Mouse (Mus musculus): Measurements from ENCODE around the gene Gucd1.
A peak's percentile ranks its signal among the peaks of the same experiment; 100 is the strongest.
"Not testable (repeated sequence)": the region's sequence is repeated elsewhere in the genome, so short reads cannot be mapped to it uniquely, and the experiment has no call there.

The Gucd1 gene

GRCm38 (mm10) chr10:75535423-75535822 is 17.7 kb upstream of the Gucd1 start:
- DNase-seq (ENCODE audit: low spot score in 2 of 2), result no peak

DNA sequence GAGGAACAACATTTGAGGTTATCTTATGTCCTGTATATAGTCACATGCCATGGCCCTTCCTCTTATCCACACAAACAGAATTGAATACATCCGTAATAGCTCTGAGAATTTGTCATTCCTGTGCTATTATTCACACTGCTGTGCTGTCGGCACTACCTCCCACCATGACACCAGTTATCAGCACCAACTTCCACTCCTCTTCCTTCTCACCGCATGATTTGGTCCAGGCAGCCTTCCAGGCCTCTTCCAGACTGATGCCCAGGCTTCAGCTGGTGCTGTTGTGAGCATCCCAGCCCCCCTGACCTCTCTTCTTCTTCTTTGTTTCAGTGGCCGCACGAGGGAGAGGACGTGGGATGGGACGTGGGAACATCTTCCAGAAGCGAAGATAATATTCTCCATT is 17.2 kb upstream of the Gucd1 start:
- DNase-seq (ENCODE audit: low spot score in 2 of 2), result no peak

DNA sequence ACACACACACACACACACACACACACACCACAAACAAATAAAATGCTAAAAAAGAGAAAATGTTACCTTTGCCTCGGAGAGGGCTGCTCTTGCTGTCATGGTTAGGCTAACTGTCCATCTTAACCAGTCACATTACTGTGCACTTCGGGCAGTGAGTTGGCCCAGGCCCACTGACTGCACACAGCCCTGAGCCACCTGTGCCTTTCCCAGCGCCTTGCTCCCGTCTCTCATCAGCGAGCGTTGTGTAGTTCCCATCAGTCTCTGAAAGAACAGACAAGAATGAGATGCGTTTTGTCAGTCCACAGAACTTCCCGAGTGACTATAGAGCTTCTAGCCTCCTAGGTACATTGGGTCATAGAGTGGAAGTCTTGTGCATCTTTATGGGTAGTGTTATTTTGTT is 16.4 kb upstream of the Gucd1 start:
- DNase-seq (ENCODE audit: low spot score in 2 of 2), result no peak

DNA sequence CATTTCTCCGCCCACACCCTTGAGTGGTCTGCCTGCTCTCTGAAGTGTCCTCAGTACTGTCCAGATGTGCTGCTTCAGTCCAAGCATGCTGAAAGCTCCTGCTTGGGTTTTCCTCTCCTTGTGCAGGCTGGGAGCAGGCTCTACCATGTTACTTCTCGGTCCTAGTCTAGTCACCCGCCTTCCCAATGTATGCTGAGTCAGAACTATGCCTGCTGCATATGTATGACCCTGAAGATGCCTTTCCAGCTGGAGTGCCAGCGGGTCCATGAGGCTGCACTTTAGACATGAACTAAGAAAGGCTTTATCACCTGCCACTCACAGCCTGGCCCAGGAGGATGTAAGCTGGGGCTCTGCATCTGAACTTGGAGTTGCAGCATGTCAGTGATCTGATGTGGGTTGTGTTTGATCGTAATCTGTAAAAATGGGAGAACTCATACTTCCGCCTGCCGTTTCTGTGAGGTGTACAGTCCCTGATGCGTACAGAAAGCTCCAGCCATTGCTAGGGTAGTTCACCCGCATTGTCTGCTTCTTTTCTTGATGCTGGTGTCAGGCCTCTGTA is 13.8 kb upstream of the Gucd1 start:
- DNase-seq (ENCODE audit: low spot score in 2 of 2), result no peak

DNA sequence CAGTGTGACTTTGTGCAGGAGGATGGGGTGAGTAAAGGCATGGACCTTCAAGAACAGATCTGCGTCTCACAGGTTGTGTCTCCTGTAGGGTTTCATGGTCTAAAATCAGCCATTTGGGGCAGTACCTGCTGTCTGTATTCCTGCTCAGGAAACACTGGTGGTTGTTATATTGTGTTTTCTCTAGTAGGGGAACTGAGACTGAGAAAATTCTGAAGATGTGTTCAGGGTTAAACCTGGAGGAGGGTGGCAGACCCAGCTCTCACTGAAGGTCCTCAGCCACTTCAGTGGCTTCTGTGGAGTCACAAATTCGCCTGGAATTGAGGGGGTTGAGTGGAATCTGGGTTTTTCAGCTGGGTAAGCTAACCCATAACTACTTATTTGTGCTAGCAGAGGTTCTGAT is 12.6 kb upstream of the Gucd1 start:
- no peak for DNase-seq (ENCODE audit: low spot score in 2 of 2)

DNA sequence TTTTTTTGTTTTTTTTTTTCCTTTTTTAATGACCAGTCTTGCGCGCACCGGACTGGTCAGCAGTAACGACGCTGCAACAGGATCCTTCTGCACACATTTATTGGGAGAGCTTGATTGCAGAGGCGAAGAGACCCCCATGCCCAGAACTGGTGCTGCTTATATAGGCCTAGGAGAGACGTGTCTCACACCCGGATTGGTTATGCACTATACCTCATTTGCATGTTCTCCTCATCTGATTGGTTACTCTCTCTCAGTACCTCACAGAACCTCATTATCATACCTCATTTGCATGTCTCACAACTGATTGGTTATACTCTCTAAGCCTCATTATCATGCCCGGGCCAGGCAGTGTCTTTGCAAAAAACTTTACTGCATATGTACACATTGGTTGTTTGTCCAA is 7.7 kb upstream of the Gucd1 start:
- not testable (repeated sequence) for DNase-seq (ENCODE audit: low spot score in 2 of 2)

DNA sequence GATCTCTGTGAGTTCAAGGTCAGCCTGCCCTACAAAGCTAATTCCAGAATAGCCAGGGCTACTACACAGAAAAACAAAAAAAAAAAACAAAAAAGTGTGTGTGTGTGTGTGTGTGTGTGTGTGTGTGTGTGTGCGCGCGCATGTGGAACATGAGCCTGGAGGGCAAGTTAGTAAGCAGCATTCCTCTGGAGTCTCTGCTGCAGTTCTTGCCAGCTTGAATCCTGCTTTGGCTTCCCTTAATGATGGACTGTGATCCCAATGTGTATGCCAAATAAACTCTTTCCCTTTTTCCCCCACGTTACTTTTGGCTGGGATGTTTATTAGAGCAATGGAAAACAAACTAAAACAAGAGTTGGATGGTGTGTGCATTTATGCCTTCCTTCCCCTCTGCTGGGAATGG is 3.9 kb upstream of the Gucd1 start:
- no peak for DNase-seq (ENCODE audit: low spot score in 2 of 2)

GRCm38 (mm10) chr10:75520581-75520980 is 2.8 kb upstream of the Gucd1 start:
- no peak for DNase-seq (ENCODE audit: low spot score in 2 of 2)

DNA sequence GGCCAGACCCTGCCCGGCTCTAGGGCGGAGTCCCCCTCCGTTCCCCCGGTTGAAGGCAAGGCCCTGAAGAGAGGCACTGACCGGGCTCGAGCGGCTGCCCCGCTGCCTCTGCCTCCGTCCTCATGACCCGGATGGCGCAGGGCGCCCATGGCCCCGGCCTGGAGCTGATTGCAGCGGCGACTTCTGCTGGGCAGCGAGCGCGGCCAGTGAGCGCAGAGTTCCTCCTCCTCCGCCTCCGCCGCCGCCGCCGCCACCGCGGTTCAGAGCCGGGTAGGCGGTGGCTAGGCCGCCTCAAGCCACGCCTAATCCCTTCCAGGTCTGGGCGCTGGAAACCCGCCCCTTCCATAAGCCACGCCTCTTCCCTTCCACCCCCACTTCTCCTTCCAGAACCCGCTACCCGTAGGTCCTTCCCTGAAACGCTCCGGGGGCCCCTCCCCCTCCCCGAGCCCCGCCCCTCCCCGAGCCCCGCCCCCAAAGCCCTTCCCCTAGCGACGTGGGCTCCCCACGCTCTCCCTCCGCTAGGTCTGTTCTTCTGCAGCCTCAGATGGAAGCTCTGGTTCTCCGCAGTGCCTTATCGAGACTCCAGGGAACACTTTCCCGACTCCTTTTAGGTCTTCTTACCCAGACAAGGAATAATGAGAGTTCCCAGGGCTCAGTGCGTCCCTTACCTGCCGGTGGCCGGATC is 557 bp downstream of the Gucd1 start, which contains the start of gene Snrpd3:
Gene Snrpd3, plus strand, starts transcription at position 479 of the 685 bp plus-strand sequence.
- peak; percentile 85 to 92 for DNase-seq (ENCODE audit: low spot score in 2 of 2)

- no peak for DNase-seq (ENCODE audit: low spot score in 2 of 2)
Observed at GRCm38 (mm10) chr10:75516724-75517072, 1.1 kb downstream of the Gucd1 start.

DNA sequence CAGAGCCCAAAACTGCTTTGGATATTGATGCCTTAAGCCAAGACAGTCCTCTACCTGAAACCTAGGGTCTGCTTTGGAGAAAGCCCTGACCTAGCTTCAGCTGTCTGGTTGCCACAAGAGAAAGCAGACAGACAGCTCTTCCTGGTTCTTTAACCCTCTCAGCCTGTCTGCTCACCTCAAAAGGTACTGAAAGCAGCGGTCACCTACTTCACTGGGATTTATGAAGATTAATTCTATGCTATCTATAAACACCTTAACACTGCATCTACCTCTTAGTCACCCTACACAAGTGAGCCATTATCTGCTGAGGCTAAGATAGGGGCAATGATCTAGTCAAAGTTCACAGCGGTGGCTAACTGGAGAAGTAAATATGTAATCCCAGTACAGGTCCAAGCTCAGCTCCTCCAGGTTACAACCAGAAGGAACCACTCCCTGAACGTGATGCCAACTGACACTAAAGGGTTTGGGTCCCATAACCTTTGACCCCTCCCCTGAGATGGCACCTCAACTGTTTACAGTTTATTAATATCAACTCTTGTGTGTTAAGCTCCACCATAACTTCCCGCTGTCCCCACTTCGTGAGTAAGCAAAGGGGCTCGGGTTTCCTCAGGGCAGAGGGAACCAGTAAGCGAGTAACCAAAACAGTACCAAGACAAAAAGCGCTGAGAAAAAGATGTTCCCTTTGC is 1.6 kb downstream of the Gucd1 start:
- no peak for DNase-seq (ENCODE audit: low spot score in 2 of 2)

GRCm38 (mm10) chr10:75515216-75516037 is 2.3 kb downstream of the Gucd1 start:
- no peak for DNase-seq (ENCODE audit: low spot score in 2 of 2)

DNA sequence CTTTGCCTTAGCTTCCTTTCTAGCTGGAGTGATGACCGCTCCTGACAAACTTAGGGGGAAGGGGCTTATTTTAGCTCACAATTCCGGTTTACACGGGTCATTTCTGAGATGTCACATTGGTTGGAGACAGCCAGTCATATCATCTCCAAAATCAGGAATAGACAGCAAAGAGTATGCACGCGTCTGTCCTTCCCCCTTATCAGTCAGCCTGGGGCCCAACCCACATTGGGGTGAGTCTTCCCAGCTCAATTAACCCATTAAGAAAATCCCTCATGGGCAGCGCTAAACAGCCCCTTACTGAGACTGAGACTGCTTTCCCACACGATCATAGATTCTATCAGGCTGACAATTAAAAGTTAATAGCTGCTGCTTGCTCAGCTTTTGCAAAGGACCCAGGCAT is 3.4 kb downstream of the Gucd1 start:
- no peak for DNase-seq (ENCODE audit: low spot score in 2 of 2)

DNA sequence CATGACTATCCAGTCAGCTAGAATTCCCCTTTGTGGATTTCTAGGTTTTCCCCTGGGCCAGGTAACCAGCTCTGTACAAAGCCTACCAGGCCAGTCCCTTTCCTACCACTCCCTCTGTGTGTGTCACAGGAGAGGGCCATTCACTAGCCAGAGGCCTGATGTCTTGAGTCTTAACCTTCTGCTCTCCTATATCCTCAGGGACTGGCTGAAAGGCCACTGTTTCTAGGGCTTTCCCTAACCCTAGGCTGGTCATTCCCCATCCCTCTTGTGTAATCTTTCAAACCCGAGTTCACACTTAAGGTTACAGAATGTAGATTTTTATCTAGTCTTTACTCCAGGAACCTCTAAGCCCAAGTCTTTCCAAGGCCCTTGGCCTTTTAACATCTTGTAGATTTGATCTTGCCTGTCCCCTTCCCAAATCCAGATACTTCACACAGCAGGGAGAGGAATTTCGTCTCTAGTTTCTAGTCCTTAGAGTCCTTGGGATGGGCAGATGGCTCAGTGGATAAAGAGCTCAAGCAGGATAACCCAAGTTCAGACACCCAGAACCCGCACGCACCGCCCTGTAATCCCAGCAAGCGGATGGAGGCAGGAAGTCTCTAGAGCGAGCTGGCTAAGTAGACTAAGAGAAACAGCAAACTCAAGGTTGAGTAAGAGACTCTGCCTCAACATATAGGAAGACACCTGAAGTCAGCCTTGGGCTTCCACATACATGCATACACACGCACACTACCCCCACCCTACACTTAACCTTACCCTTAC is 4.3 kb downstream of the Gucd1 start:
- DNase-seq (ENCODE audit: low spot score in 2 of 2), result no peak

GRCm38 (mm10) chr10:75512796-75513195 is 5.0 kb downstream of the Gucd1 start:
- DNase-seq (ENCODE audit: low spot score in 2 of 2), result no peak

GRCm38 (mm10) chr10:75511897-75512296 is 5.9 kb downstream of the Gucd1 start:
- no peak for DNase-seq (ENCODE audit: low spot score in 2 of 2)

DNA sequence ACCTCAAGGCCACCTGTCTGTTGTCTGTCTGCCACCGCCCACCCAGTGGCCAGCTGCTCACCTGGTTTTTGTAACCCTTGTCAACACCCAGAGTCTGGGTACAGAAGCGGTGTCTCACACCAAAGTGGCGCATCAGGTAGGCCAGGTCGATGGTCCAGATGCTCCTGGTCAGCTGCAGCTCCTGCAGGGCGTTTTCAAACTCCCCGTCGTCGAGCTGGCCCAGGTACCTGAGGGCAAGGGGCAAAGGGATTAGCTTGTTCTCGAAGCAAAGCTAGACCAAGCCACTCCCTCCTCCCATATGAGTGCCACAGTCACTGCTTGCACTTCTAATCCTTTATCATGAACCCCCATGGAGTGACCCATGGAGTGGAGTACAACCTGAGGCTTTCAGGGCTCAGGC is 6.7 kb downstream of the Gucd1 start:
- no peak for DNase-seq (ENCODE audit: low spot score in 2 of 2)

GRCm38 (mm10) chr10:75510446-75510845 is 7.3 kb downstream of the Gucd1 start:
- DNase-seq (ENCODE audit: low spot score in 2 of 2), result no peak

DNA sequence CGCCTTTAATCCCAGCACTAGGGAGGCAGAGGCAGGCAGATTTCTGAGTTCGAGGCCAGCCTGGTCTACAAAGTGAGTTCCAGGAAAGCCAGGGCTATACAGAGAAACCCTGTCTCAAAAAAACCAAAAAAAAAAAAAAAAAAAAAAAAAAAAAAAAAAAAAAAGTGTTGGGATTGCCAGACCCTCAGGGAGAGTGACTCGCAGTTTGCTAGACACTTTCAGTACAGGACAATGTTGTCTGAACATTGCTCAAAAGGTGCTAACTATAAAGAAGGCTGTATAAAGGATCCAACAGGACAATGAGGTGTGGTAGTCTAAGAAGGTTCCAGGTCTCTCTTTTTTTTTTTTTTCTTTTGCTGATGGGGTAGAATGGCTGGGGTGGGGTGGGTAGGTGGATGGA is 11.8 kb downstream of the Gucd1 start:
- DNase-seq (ENCODE audit: low spot score in 2 of 2), result not testable (repeated sequence)

- DNase-seq (ENCODE audit: low spot score in 2 of 2), result no peak
Observed at GRCm38 (mm10) chr10:75505130-75505495, 12.7 kb downstream of the Gucd1 start.

- peak in 1 of 2 experiments; percentile 32 for DNase-seq (ENCODE audit: low spot score in 2 of 2)
Observed at GRCm38 (mm10) chr10:75504234-75505129, 13.3 kb downstream of the Gucd1 start.
